Mouse (Mus musculus): ENCODE results near the gene Gm48552. TPM values are rescaled to one million over a fixed set of nuclear protein-coding genes. Genes with fewer than 3 reads are reported as not detected.

The Gm48552 gene
- polyA plus RNA-seq, 1 experiment = 5.6 TPM

DNA sequence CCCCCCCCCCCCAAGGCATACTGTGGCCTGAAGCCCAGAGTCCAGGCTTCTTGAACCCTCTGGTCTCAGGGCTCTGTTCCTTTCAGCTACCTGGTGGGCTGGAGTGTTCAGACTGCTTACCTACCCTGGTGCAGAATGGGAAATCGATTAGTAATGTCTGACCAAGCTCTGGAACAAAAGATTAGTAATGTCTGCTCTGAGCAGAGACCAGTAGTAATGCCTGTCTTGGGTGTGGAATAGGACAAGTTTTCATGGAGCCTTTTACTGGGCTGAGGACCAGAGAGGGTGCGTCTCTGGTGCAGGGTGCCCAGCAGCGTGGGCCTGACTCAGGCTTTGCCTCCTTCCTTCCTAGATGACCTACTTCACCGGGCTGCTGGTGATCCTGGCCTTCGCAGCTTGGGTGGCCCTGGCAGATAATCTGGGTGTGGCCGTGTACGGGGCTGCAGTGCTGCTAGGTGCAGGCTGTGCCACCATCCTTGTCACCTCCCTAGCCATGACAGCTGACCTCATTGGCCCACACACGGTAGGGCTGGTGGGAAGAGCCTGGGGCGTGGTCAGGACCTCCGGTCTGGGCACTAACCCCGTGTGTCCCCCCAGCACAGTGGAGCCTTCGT is 26.4 kb upstream of the Gm48552 start:
- DNase-seq (ENCODE audit: low read depth) = no peak

DNA sequence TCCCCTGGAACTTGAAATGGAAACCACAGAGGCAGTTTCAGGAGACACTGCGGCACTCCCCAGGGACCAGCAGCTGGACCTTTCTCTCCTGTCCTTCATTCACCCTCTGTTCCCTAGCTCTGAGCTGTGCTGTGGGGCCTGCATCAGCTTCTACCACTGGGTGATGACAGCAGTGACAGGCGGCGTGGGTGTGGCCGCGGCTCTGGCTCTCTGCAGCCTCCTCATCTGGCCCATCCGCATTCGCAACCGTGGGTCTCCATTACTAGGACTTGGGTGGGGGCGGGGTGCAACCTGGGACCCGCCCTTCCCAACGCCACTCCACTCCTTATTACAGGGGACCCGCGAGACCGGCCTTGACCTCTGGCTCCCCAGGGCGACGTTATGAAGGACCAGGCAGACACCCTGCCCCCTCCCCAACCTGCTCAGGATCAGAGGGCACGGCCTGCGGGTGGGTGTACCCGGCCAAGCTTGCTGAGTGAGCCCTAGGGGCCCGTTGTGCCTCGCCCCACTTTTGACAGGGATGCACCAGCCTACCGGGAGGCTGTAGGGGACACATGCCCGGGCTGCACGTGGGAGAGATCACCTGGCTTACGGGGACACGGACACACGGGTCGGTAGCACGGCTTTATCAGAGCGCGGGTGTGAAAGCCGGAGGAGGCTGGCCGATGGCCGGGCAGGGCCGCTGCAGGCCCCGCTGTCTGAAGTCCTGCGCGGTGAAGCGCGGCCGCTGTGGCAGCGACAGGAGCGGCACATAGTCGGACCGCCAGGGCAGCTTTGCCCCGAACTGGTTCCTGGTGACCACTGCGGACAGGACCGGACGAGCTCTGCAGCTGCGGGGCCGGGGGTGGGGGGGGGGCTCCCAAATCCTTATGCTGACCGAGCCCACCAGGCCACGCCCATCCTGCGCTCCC is 25.1 kb upstream of the Gm48552 start:
- DNase-seq (ENCODE audit: low read depth) = no peak

DNA sequence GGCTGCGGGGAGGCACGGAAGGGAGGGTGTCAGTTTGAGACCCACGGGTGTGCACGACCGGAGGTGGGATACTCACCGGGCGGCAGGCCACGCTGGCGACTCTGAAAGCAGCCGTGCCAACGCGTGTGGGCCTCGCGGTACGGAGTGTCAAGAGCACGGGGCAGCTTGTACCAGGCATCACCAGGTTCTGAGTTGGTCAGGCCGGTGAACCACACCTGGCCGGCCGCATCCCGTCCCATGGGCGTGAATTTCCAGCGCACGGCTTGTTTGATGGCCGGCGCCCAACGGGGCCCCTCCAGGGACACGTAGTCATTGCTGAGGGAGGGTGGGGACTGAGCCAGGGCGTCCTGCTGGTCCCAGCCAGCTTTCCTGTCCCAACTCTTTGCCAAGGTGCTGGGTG is 24.1 kb upstream of the Gm48552 start:
- no peak for DNase-seq (ENCODE audit: low read depth)

DNA sequence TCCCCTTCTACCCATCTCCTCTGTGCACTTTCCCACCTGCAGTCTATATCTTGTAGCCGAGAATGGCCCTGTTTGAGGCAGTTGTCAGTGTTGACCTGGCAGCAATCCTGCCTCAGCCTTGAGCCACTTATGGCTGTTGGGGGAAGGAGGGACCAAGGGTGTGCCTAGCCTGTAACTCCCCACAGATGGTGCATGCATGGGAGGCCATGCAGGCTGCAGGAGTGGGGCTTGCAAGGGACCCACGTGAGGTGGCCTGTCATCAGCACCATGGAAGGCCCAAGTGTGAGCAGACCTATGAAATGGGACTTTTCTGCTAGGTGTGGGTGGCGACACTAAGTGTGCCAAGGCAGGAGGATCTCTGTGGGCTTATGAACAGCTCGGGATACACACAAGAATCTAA is 23.7 kb upstream of the Gm48552 start:
- no peak for DNase-seq (ENCODE audit: low read depth)

DNA sequence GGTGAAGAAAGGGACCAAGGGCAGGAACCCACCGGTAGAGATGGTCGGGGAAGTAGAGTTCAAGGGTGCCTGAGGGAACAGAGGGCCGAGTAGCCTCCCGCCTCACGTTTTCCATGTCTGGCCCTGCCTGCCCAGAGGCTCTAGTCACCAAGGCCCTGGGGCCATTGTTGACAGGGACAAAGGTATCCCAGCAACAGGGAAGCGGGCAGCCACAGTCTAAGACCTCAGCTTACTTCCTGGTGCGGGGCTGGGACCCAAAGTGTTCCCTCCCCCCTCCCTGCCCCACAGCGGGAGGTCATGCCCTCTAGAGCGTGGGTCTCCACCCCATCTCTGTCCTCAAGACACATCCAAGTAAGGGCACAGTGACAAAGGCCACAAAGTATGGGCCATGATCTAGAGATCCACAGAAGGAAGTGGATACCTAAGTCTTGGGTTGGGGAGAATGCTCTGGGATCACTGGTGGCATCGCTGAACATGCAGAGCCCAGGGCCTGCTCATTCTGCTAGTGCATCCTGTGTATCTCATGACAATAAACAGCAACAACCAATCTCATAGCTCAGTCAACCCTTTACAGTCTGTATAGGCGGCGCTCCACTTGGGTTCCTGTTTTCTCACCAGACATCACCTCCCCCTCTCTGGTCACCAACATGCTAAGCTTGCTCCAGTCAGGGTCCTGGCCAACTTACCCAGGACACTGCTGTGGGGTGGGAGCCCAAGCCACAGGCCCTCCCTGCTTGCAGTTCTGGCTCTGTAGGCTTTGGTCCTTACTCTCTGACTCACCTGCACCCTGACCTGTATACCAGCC is 22.9 kb upstream of the Gm48552 start, which contains the start of gene 4930404N11Rik:
4930404N11Rik (minus strand) TSS at position 145 of the 805 bp plus-strand sequence.
- DNase-seq (ENCODE audit: low read depth) = no peak

DNA sequence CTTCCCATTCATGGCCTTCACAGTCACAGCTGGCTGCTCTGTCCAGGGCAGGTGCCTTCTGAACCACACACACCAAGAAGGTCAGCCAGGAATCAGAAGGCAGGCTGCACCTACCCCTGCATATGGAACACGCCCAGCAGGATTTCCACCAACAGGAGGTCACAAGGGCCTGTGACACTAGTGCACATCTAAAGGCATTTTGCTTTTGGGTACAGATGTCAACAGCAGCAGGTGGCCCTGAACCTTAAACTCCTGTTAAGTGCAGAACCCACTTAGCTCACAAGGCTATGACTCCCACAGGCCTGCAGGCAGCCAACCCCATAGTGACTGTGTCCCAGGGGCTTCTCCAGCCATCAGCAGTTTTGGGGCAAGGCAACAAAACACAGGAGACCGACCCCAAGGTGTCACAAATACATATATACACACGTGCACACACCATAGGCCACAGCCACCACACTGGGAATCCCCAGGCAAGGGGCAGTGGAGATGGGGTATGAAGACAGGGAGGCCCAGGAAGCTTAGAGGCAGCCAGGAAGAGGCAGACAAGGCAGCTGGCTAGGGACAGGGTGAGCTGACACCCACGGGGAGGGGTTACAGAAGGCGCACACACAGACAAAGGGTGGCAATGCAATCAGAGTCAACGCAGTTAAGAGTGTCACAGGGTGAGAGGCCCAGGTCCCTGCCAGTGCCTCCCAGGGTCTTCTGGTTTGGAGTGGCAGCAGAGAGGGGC is 22.2 kb upstream of the Gm48552 start:
- no peak for DNase-seq (ENCODE audit: low read depth)

DNA sequence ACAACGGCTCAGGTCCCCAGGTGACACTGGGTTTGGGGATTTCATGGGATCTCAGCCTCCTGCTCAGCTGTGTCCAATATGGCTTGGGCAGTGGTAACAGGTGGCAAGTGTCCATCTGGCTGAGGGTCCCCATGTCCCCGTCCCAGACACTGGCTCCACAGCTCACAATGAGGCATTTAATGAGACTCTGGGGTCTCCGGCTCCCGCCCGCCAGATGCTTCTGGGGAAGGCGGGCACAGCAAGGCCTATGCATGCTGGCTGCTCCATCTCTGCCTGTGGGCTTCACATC is 21.7 kb upstream of the Gm48552 start:
- no peak for DNase-seq (ENCODE audit: low read depth)

DNA sequence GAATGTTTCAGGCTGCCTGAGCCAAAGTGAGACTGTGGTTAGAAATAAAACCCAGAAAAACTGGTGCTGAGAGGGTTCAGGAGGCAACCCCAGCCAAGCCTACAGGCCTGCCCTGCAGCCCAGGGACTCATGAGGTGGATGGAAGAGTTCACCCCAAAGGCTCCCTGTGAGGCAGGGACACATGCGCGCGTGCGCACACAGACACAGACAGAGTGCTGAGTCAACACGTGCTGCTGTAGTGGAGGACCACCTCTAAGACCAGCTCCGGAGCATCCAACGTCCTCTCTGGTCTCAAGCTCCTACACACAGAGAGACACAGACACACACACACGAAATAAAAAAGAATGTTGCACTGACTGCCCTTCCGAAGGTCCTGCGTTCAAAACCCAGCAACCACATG is 13.5 kb upstream of the Gm48552 start:
- DNase-seq (ENCODE audit: low read depth) = no peak

DNA sequence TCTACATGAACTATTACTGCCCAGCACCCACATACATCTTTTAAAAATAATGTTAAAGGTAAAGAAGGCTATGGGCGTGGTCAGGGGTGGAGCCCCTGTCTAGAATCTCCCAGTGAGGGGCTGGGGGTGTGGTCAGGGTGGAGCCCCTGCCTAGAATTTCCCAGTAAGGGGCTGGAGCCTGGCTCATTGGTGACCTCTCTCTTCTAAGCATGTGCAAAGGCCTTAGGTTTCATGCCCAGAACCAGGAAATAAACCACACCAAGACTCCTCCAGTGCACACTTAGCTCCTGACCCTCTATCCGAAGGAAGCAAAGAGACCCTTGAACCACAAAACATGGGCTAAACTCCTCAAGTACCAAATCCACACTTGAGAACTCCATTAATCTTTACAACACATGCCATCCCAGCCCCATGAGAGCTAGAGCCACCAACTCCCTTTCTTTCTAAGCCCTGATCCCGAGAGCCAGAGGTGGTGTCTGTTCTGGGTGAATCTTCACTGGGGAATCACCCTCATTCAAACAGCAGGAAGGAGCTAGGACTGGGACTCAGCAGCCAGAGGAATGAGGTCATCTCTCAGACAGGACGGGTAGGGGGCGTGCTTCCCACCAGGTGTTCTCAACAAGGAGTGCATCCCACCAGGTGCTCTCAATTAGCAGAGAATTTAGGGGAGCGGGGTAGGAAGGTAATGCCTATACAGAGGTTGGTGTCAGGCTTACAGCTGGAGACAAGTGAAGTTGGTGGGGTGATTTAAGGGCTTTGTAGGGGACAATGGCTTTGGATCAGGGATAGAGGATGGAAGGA is 12.0 kb upstream of the Gm48552 start:
- DNase-seq (ENCODE audit: low read depth) = no peak

DNA sequence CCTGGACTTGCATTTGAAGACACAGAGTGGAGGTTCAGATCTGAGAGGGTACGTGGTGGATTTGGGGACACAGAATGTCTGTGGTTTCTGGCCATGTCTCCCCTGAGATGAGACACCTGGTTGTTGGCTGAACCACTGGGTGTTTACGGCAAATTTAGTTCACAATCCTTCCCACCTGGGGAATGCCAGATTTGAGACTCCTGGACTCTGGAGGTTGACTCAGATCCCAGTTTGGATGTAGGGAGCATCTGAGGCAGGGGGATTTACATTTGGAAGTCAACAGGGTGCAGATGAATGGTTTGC is 11.5 kb upstream of the Gm48552 start:
- DNase-seq (ENCODE audit: low read depth) = no peak

DNA sequence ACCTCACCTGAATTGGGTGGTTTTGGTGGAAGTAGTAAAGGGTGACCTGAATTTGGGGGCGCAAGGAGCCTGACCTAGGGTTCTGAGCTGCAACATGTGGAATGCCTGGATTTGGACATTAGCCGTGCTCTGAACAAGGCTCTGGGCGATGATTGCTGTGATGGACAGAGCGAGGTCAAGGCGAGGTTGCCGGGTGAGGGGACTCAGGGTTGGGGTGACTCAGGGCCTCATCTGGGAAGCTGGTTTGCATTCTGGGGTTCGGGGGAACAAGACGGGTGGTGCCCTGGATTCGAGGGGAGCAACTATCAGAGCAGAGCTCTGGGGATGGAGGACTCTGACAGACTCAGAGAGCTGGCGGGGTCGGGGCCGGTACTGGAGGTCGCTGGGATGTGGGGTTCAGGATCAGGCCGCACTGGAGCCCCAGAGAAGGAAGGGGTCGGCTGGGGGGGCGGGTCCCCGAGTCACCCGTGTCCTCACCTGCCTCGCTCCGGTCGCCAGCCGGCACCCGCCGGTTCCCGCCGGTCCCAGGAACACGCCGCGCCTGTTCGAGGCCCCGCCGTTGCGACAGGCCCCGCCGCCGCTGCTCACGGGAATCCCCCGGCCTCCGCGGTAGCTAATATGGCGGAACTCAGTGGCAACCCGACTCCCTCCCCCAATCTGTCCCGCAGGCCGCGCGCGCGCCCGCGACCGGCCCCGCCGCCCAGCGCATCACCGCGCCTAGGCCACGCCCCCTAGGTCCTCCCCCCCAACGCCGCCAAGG is 10.8 kb upstream of the Gm48552 start, which contains the start of gene Fzr1:
Fzr1 (minus strand) TSS at position 724 of the 760 bp plus-strand sequence.
- no peak for DNase-seq (ENCODE audit: low read depth)

DNA sequence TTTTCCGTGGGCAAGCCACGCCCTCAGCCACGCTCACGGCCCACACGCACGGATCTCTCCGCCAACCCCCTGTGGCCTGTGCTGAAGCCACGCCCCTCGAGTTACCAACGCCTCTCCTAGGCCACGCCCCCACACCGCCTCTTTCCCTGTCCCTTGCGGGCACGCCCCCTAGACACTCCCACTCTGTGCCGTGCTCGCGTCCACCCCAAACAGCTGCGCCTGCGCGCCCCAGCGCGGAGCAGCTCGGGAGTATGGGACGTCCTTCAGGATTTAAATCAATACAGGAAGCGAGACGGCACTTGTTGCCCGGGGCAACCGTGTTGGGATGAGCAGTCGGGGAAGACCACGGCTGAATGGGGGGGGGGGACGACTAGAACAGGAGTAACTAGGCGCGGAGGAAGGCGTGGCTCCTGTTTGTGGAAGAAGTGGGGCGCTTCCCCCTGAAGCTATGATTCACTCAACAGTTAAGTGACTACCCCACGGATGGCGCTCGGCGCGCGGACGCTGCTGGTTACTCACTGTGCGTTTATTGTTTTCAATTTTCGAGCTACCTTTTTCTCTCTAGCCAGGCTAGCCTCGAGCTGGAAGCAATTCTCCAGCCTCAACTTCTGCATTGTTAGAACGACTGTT is 10.1 kb upstream of the Gm48552 start:
- DNase-seq (ENCODE audit: low read depth) = peak; percentile 91

DNA sequence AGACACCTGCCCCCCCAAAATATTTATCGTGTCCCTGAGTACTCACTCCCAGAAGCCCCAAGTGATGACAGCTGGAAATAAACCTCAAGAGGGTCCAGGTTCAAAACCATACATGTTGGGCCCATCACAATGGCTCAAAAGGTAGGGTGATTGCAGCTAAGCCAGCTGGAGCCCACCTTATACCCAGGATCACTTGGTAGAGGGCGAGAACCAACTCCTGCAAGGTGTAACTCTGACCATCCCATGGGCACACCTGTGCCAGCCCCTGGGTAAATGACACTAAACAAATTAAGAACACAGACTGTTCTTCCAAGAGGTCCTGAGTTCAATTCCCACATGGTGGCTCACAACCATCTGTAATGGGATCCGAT is 9.6 kb upstream of the Gm48552 start:
- no peak for DNase-seq (ENCODE audit: low read depth)

DNA sequence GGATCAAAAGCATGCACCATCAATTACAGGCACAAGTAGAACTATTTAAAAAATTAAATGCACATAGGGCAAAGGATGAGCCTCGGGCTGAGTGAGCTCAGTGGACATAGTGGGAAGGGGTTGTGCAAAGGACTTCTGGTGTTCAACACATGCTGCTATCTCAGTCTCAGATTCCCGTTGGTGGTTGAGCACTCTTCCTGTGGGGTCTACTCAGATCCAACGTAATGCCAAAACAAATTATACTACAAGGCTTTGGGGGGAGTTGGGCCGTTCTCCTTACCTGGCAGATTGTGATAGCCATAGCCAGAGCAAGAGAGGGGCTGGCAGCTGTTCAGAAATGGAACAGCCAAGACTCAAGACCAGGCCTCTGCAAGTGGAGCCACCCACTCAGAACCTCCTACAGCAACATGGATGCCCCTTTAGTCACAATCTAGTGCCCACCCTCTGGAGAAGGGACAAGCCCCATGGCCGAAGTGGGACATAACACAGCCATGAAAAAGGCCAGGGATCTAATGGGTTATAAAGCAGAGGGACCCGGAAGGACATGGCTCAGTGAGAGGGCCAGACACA is 8.9 kb upstream of the Gm48552 start:
- no peak for DNase-seq (ENCODE audit: low read depth)

DNA sequence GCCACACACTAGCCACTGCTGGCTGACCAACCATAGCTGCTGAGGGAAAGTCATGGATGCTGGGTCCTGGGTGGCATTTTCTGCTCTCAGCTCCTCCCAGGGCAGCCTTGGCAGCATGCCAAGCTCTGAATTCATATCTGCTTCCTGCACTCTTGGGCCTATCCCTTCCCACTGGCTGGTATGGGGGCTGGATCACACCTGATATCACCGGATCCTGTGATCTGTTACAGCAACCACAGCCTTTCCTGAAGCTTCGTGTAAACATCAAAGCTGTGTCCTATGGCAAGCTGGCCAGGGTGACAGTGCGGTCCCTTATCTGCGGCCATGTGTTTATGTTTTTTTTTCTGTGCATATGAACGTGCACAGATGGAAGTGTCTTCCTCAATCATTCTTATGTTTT is 6.8 kb upstream of the Gm48552 start:
- no peak for DNase-seq (ENCODE audit: low read depth)

DNA sequence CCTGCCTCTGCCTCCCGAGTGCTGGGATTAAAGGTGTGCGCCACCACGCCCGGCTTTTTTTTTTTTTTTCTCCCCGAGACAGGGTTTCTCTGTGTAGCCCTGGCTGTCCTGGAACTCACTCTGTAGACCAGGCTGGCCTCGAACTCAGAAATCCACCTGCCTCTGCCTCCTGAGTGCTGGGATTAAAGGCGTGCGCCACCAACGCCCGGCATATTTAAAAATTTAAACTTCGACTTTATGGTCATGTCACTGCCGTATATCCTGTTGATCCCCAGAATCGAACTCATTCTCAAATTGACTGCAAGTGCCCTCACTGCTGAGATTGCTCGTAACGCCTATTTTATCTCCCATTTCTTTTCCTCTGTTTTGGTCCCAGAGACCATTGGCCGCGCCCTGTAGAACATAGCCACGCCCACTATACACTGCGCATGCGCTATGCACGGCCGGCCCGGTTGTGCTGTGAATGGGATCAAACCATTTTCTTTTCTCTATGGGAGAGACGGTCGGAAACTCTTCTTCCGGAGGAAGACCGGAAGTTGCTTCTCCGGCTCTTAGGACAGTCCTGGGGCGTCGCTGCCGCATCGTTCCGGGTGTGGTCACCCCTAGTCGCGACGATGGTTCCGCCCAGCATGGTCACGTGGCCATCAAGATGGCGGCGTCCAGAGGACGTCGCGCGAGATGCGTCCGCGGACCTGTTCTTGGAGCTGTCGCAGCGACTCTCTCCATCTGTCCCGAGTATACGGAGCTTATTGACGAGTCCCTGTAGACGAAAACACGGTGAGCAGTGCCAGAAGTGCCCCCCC is 4.8 kb upstream of the Gm48552 start, which contains the start of the genes Dohh and Gm48551:
Dohh (plus strand) TSS at position 627 of the 803 bp plus-strand sequence.
Gm48551 (plus strand) TSS at position 665 of the 803 bp plus-strand sequence.
- peak; percentile 86 for DNase-seq (ENCODE audit: low read depth)

DNA sequence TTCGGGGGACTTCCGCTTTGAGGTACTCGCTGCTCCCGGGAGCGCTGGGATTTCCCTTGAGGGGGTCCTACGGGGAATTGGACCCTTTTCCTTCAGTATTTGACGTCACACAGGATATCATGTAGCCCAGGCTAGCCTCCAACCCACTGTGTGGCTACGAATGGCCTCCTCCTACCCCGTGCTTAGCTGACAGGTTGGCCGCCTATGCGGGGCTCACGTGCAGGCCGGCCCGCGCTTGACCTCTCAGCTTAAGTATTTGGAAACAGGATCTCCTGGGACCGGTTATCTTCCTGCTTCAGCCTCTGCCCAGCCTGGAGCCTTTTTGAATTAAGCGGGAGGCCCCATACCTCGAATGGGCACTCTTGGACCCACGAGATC is 4.2 kb upstream of the Gm48552 start:
- DNase-seq (ENCODE audit: low read depth) = no peak

DNA sequence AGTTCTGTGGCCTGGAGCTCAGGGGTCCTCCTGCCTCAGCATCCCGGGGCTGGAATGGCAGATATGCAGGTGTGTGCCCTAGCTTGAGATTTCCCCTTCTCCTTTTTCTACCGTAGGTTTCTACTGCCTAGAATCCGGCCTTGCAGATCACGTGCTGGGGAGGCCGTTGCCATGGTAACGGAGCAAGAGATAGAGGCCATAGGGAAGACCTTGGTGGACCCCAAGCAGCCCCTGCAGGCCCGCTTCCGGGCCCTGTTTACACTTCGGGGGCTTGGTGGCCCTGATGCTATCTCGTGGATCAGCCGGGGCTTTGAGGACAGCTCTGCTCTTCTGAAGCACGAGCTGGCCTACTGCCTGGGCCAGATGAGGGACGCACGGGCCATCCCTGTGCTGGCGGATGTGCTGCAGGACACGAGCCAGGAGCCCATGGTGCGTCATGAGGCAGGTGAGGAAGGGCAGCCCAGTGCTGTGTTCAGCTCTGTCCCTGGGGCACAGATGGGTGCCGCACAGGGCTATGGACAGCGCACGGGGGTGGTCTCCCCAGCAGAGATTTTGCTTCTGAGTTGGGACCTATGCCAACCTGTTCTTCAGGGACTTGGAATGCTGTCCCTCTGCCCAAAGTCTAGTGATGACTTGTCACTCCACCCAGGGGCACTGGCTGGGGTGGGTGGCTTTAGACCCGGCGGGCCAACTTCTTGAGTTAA is 3.0 kb upstream of the Gm48552 start:
- DNase-seq (ENCODE audit: low read depth) = no peak
